Mouse (Mus musculus): ENCODE measurements around the gene Dnpep. TPM values are rescaled to one million over a fixed set of nuclear protein-coding genes. Genes with fewer than 3 reads are reported as not detected.

The Dnpep gene
- polyA plus RNA-seq, 1 experiment from 2014 or later, result 125 TPM

- Histone ChIP-seq H3K9ac (ENCODE audit: low read length) (no peak overlapping the region), H3K4me2 (ENCODE audit: low read depth, low read length) (no peak overlapping the region), H3K27me3 (ENCODE audit: control insufficient read depth, insufficient read depth, low read length) (no peaks in the 10 kb centered on the region), H3K27ac (ENCODE audit: low read length) (no peak overlapping the region), H3K9me3 (replicated peaks; ENCODE audit: control insufficient read depth, low read length) (no peaks in the 10 kb centered on the region), H3K4me1 (ENCODE audit: control insufficient read depth, insufficient read depth, low read length) (peaks cover 7% of the 10 kb centered on the region), H3K4me3 (replicated peaks; ENCODE audit: low read length) (no peak overlapping the region), H3K36me3 (ENCODE audit: control insufficient read depth, insufficient read depth, low read length) (no peaks in the 10 kb centered on the region)
- 56% methylated on average over 8 of the region's 8 CpGs for WGBS
- ATAC-seq (ENCODE audit: insufficient read depth, low FRiP score), result no peak
Observed at GRCm38 (mm10) chr1:75289888-75290431, 27.8 kb downstream of the Dnpep start.

DNA sequence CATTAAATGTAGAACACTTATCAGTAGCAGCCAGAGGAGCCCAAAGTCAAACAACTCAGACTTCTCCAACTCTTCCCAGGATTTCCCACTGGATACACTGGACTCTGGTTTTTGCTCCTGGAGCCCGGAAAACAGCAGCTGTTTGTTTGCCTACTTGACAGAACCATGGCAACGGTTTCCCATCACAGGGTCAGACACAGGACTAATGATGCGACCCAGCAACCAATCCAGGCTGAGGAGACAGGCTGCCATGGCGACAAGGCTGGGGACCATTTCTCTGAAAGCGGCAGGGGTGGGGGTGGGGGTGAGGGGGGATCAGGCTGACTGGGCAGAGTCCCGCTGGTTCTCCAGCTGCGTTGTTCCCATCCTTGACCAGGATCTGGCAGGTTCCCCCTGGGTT, 28.4 kb downstream of the Dnpep start:
- Histone ChIP-seq H3K4me2 (ENCODE audit: low read depth, low read length) (no peak overlapping the region), H3K4me1 (ENCODE audit: control insufficient read depth, insufficient read depth, low read length) (peaks cover 7% of the 10 kb centered on the region), H3K9me3 (replicated peaks; ENCODE audit: control insufficient read depth, low read length) (no peaks in the 10 kb centered on the region), H3K36me3 (ENCODE audit: control insufficient read depth, insufficient read depth, low read length) (no peaks in the 10 kb centered on the region), H3K9ac (ENCODE audit: low read length) (no peak overlapping the region), H3K27me3 (ENCODE audit: control insufficient read depth, insufficient read depth, low read length) (no peaks in the 10 kb centered on the region), H3K4me3 (replicated peaks; ENCODE audit: low read length) (no peak overlapping the region), H3K27ac (ENCODE audit: low read length) (no peak overlapping the region)
- WGBS, result 11% methylated on average over 7 of the region's 7 CpGs
- no peak for ATAC-seq (ENCODE audit: insufficient read depth, low FRiP score)

GRCm38 (mm10) chr1:75284911-75285310, 32.9 kb downstream of the Dnpep start:
- no peak for ATAC-seq (ENCODE audit: insufficient read depth, low FRiP score)
- no peak overlapping the region for H3K27ac ChIP-seq (ENCODE audit: low read length)

GRCm38 (mm10) chr1:75283017-75283416, 34.8 kb downstream of the Dnpep start:
- Histone ChIP-seq H3K9me3 (replicated peaks; ENCODE audit: control insufficient read depth, low read length) (no peaks in the 10 kb centered on the region), H3K4me2 (ENCODE audit: low read depth, low read length) (no peak overlapping the region), H3K4me1 (ENCODE audit: control insufficient read depth, insufficient read depth, low read length) (no peaks in the 10 kb centered on the region), H3K9ac (ENCODE audit: low read length) (no peak overlapping the region), H3K27ac (ENCODE audit: low read length) (no peak overlapping the region), H3K4me3 (replicated peaks; ENCODE audit: low read length) (no peak overlapping the region), H3K36me3 (ENCODE audit: control insufficient read depth, insufficient read depth, low read length) (no peaks in the 10 kb centered on the region), H3K27me3 (ENCODE audit: control insufficient read depth, insufficient read depth, low read length) (peaks cover 5% of the 10 kb centered on the region; the same call in 1 of the 2 replicates)
- no peak for ATAC-seq (ENCODE audit: insufficient read depth, low FRiP score)
- WGBS, result 72% methylated on average over 5 of the region's 5 CpGs

More at GRCm38 (mm10) chr1:75284911-75285310, 32.9 kb downstream of the Dnpep start:
- H3K4me3 ChIP-seq (replicated peaks; ENCODE audit: low read length), result no peak overlapping the region
- no peaks in the 10 kb centered on the region for H3K4me1 ChIP-seq (ENCODE audit: control insufficient read depth, insufficient read depth, low read length)
- no peaks in the 10 kb centered on the region for H3K27me3 ChIP-seq (ENCODE audit: control insufficient read depth, insufficient read depth, low read length)
- H3K36me3 ChIP-seq (ENCODE audit: control insufficient read depth, insufficient read depth, low read length), result no peaks in the 10 kb centered on the region
- H3K9me3 ChIP-seq (replicated peaks; ENCODE audit: control insufficient read depth, low read length), result no peaks in the 10 kb centered on the region
- H3K9ac ChIP-seq (ENCODE audit: low read length), result no peak overlapping the region
- 83% methylated on average over 7 of the region's 7 CpGs for WGBS
- no peak overlapping the region for H3K4me2 ChIP-seq (ENCODE audit: low read depth, low read length)

- ATAC-seq (ENCODE audit: insufficient read depth, low FRiP score), result no peak
- H3K4me3 ChIP-seq (replicated peaks; ENCODE audit: low read length), result no peak within 1 kb of the TSS
- no peaks in the 10 kb centered on the region for H3K36me3 ChIP-seq (ENCODE audit: control insufficient read depth, insufficient read depth, low read length)
- no peaks in the 10 kb centered on the region for H3K9me3 ChIP-seq (replicated peaks; ENCODE audit: control insufficient read depth, low read length)
- H3K4me1 ChIP-seq (ENCODE audit: control insufficient read depth, insufficient read depth, low read length), result no peaks in the 10 kb centered on the region
- H3K27ac ChIP-seq (ENCODE audit: low read length), result no peak within 1 kb of the TSS
- H3K4me2 ChIP-seq (ENCODE audit: low read depth, low read length), result no peak within 1 kb of the TSS
- no peak within 1 kb of the TSS for H3K9ac ChIP-seq (ENCODE audit: low read length)
- 5% methylated on average over 13 of the region's 13 CpGs for WGBS
- peaks cover 5% of the 10 kb centered on the region; the same call in 1 of the 2 replicates for H3K27me3 ChIP-seq (ENCODE audit: control insufficient read depth, insufficient read depth, low read length)
Observed at GRCm38 (mm10) chr1:75278228-75278627, 39.6 kb downstream of the Dnpep start, which contains the start of gene Resp18. Resp18 (minus strand) TSS chr1:75278415.

DNA sequence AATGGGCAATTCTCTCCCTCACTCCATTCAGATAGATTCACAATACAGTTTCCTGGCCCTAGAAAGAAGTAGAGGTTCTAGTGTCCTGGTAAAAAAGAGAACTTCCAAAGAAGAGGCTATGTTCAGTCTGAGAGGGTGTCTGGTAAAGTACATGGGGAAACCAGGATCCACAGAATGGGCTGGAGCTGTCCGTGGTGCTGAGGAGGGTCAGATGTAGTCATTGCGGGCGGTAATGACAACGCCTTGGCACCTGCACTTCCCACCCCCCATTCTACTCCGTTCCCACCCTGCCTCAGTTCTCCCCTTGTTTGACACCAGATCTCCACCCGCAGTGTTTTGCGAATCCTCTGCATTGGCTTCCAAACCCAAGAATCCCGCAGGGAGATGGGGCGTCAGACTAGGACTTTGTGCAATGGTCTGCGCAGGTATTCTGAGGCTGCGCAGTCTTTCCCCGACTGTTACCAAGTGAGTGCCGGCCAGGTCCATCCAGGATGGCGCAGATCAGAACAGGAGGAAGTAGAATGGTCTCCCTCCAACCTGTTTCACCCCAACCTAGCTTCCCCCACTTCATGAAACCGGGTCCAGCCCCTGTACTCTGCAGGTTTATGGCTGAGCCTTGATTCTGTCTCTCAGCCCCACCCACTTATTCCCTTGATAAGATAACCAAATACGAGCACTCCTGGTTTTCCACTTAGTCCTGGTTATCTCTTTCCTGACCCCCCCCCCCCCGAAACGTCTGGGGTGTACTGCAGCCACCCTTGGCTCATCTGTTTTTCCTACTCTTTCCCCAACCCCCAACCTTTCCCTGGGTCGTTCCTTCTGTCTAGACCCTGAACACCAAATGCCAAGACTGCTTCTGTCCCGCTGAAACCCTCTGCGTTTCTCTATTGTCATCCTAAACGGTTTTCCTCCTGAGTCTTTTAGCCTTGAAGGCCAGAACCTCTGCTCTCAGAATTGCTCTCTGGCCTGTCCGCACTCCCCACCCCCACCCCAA, 40.3 kb downstream of the Dnpep start:
- H3K36me3 ChIP-seq (ENCODE audit: control insufficient read depth, insufficient read depth, low read length), result no peaks in the 10 kb centered on the region
- no peak overlapping the region for H3K4me2 ChIP-seq (ENCODE audit: low read depth, low read length)
- ATAC-seq (ENCODE audit: insufficient read depth, low FRiP score), result no peak
- no peaks in the 10 kb centered on the region for H3K4me1 ChIP-seq (ENCODE audit: control insufficient read depth, insufficient read depth, low read length)
- no peak overlapping the region for H3K9ac ChIP-seq (ENCODE audit: low read length)
- H3K4me3 ChIP-seq (replicated peaks; ENCODE audit: low read length), result no peak overlapping the region
- H3K9me3 ChIP-seq (replicated peaks; ENCODE audit: control insufficient read depth, low read length), result no peaks in the 10 kb centered on the region
- no peak overlapping the region for H3K27ac ChIP-seq (ENCODE audit: low read length)
- 5% methylated on average over 23 of the region's 23 CpGs for WGBS
- H3K27me3 ChIP-seq (ENCODE audit: control insufficient read depth, insufficient read depth, low read length), result peaks cover 5% of the 10 kb centered on the region; the same call in 1 of the 2 replicates

DNA sequence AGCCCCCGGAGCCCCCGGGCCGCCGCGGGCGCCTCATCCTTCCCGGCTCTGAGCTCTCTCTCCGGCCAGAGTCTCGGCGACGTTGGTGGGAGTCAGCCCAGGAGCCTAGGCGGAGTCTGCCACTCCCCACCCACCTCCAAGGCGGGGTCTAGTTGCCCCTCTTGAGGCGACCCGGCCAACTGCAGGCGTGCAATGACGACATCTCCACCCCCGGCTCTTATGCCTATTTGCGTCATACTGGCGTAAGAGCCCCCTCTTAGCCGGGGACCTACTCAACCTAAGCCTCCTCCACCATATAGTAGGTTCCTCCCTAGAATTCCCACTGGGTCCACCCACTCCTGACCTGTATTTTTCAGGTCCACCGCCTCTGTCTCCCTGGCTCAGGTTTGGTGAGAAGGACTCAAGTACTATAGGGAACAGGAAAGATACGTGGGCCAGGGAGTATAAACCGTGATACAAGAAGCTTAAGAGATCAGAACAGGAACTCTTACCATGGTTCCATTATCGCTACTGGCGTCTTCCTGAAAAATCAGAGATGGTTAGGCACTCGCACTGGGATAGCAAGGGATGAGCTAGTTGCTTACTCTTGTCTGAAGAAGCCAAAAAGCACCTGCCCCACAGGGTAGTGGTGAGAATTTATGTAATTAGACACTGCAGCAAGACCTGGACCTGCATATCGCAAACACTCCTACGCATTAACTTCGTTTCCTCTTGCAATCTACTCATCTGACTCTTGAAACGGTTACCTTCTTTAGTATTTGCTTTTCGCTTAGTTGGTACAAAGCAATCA, 53.5 kb downstream of the Dnpep start, which contains the start of gene Ptprn:
Gene Ptprn (minus strand): TSS at position 412 of the 790 bp plus-strand sequence.
- no peak within 1 kb of the TSS for H3K4me2 ChIP-seq (ENCODE audit: low read depth, low read length)

GRCm38 (mm10) chr1:75262969-75263951, 54.5 kb downstream of the Dnpep start:
- peak overlapping the region; percentile 10; the same call in 1 of the 2 replicates for H3K4me3 ChIP-seq (replicated peaks; ENCODE audit: low read length)
- no peak overlapping the region for H3K4me2 ChIP-seq (ENCODE audit: low read depth, low read length)
- peaks cover 28% of the 10 kb centered on the region for H3K27me3 ChIP-seq (ENCODE audit: control insufficient read depth, insufficient read depth, low read length)

More for the DNA sequence above, 53.5 kb downstream of the Dnpep start, which contains the start of gene Ptprn:
- H3K36me3 ChIP-seq (ENCODE audit: control insufficient read depth, insufficient read depth, low read length), result no peaks in the 10 kb centered on the region
- H3K4me1 ChIP-seq (ENCODE audit: control insufficient read depth, insufficient read depth, low read length), result no peaks in the 10 kb centered on the region
- peak within 1 kb of the TSS; percentile 10; the same call in 1 of the 2 replicates for H3K4me3 ChIP-seq (replicated peaks; ENCODE audit: low read length)
- no peak within 1 kb of the TSS for H3K9ac ChIP-seq (ENCODE audit: low read length)
- ATAC-seq (ENCODE audit: insufficient read depth, low FRiP score), result no peak
- peaks cover 28% of the 10 kb centered on the region for H3K27me3 ChIP-seq (ENCODE audit: control insufficient read depth, insufficient read depth, low read length)
- WGBS, result 13% methylated on average over 29 of the region's 32 CpGs
- no peaks in the 10 kb centered on the region for H3K9me3 ChIP-seq (replicated peaks; ENCODE audit: control insufficient read depth, low read length)
- no peak within 1 kb of the TSS for H3K27ac ChIP-seq (ENCODE audit: low read length)

More at GRCm38 (mm10) chr1:75262969-75263951, 54.5 kb downstream of the Dnpep start:
- Histone ChIP-seq H3K4me1 (ENCODE audit: control insufficient read depth, insufficient read depth, low read length) (no peaks in the 10 kb centered on the region), H3K27ac (ENCODE audit: low read length) (no peak overlapping the region), H3K9me3 (replicated peaks; ENCODE audit: control insufficient read depth, low read length) (no peaks in the 10 kb centered on the region), H3K9ac (ENCODE audit: low read length) (no peak overlapping the region), H3K36me3 (ENCODE audit: control insufficient read depth, insufficient read depth, low read length) (no peaks in the 10 kb centered on the region)
- ATAC-seq (ENCODE audit: insufficient read depth, low FRiP score), result no peak; the same call in 1 of the 2 replicates
- WGBS, result 2% methylated on average over 40 of the region's 40 CpGs

All from stomach, embryonic 16.5 days (tissue).